Mouse (Mus musculus) brain, embryonic 14.5 days (tissue): Measurements from ENCODE around the gene Fam155a.

Experiments used
- CTCF ChIP-seq: fragments of 200-500 bp; IDR thresholded peaks from 2 replicates; pipeline ENCODE4 v1.5.1; 2012; ENCODE audit warnings: inconsistent platforms, mild to moderate bottlenecking, moderate library complexity, borderline replicate concordance; ENCODE audit not compliant: insufficient read depth, insufficient read length; ENCODE audit errors: extremely low read depth
- POLR2A ChIP-seq: fragments of 200-500 bp; IDR thresholded peaks from 2 replicates; pipeline ENCODE4 v1.6.1; 2012; ENCODE audit warnings: mild to moderate bottlenecking, inconsistent platforms, borderline replicate concordance; ENCODE audit not compliant: poor library complexity, insufficient read depth, insufficient read length, severe bottlenecking; ENCODE audit errors: extremely low read depth

DNA sequence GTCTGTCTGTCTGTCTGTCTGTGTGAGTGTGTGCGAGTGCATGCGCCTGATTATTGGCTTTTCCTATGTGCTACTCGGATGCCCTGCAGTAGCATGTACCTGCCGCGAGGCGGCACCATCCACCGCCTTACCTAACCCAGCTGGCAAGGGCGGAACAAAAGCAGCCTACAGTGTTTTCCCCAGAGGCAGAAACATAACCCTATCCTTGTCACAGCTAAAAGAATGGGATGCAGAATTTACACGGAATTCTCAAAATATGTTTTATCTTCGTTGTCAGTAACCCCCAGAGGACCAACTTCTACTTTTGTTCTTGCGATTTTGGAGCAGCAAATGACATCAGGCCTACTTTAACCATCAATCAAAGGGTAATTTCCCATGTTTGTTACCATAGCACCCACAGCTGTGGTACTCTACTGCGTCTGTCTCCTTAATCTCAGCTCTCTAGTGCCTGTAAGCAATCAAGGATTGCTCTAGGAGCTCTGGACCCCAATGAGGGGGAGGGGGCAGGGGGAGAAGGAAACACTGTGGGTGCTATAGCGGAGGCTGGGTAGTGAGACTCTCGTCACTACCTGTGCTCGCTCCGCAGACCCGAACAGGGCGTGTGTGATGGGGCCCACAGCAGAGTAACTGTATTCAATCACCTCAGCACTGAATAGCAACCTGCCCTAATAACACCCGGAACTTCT, 543.0 kb downstream of the Fam155a start:
- TF ChIP-seq CTCF (peak; percentile 98), POLR2A (no peak)
